Mouse (Mus musculus): ENCODE measurements around the gene Lif. TPM values are rescaled to one million over a fixed set of nuclear protein-coding genes. Genes with fewer than 3 reads are reported as not detected.

Lif gene
- total and polyA plus RNA-seq, 3 experiments, result 0.27 to 0.31 TPM; not detected in 1

DNA sequence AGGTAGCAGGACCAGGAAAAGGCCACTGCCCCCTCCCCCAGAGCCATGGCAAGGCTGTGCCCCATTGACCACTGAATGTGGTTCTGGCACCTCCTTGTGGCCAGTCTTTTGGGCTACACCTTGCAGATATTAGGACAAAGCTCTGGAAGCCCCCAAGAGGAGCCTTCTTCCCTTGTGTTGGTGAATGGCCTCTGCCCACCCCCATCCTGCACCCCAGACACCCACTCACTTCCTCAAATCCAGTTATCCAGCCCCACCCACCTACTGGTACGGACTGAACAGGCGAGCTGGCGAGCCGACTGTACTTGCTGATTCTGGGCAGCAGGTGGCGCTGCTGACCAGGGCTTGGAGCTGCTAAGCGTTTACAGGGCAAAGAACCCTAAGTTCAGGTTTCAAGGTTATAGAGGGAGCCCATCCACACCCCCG lies 1.3 kb downstream of the Lif start (continued):
- no peak for TF ChIP-seq ZKSCAN1 (IDR thresholded peaks at IDR 0.05; ENCODE audit: low read depth, low read length)
- TF ChIP-seq ZNF384 (IDR thresholded peaks at IDR 0.05; ENCODE audit: low read depth, low read length), result 0 out of 2 replicates have a peak, but pooled peaks have one; percentile 51
- TF ChIP-seq USF2 (IDR thresholded peaks at IDR 0.05; ENCODE audit: borderline replicate concordance in 1 of 2, insufficient read depth in 1 of 2, low read depth in 1 of 2, low read length in 2 of 2), result no peak
- 0 out of 2 replicates have a peak, but pooled peaks have one; percentile 51 for TF ChIP-seq MYC (IDR thresholded peaks at IDR 0.05; ENCODE audit: low read depth, low read length)
- TF ChIP-seq POLR2AphosphoS5 (IDR thresholded peaks at IDR 0.05; ENCODE audit: borderline replicate concordance, low read depth, low read length), result no peak
- TF ChIP-seq NELFE (IDR thresholded peaks at IDR 0.05; ENCODE audit: low read depth, low read length), result no peak
- no peak for TF ChIP-seq ETS1 (IDR thresholded peaks at IDR 0.05; ENCODE audit: low read depth, low read length)
- no peak for TF ChIP-seq MAFK (IDR thresholded peaks at IDR 0.05; ENCODE audit: borderline replicate concordance, low read depth, low read length)
- no peak for TF ChIP-seq CHD2 (IDR thresholded peaks at IDR 0.05; ENCODE audit: low read length)
- peak; percentile 95 for TF ChIP-seq ZC3H11A (IDR thresholded peaks at IDR 0.05; ENCODE audit: low read depth, low read length)
- 0 out of 2 replicates have a peak, but pooled peaks have one; percentile 66 for TF ChIP-seq MAZ (IDR thresholded peaks at IDR 0.05; ENCODE audit: low read depth, low read length)
- TF ChIP-seq SIN3A (IDR thresholded peaks at IDR 0.05; ENCODE audit: low read length), result peak; percentile 84

DNA sequence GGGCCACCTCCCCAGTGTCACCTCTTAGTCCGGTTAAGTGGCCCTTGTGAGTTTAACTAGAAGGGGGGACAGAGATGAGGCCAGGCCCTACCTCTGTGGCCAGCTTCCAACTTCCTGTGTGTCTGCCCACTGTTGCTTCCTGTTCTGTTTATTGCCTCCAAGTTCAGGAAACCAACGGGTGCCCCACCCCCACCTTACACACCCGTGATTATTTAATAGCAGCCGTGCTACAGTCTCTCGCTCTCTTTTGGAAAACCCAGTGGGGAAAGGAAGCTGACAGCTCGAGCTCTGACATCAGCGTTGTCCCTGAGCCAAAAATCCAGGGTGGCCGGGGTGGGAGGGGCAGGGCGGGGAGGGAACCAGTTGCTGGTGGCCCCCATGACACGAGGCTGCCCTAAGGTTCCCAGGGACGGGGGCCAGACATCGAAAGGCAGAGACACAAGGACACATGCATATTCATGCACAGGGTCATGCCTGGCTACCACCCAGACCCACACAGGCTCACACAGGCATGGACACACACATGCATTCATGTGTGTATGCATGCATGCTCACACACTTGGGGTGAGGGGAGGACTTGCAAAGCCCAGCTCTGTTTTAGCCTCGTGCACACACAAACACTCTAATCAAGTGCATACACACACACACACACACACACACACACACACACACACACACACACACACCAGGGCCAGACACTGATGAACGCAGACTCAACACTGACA lies 3.3 kb downstream of the Lif start:
- Histone ChIP-seq H3K36me3 (ENCODE audit: control insufficient read depth in 1 of 2, insufficient read depth in 2 of 2, low read length in 2 of 2) (peaks cover 0 to 8% of the 10 kb centered on the region in 2 experiments; a peak in 2 of 4 replicates), H3K27me3 (ENCODE audit: control insufficient read depth in 1 of 2, insufficient read depth in 2 of 2, low read length in 2 of 2) (no peaks in the 10 kb centered on the region), H3K4me1 (ENCODE audit: control insufficient read depth in 1 of 2, insufficient read depth in 2 of 2, low read length in 2 of 2) (peaks cover 6 to 41% of the 10 kb centered on the region in 2 experiments), H3K9me3 (replicated peaks; ENCODE audit: insufficient read depth, low read length) (no peaks in the 10 kb centered on the region), H3K79me2 (ENCODE audit: control insufficient read depth, insufficient read depth, low read length, poor library complexity) (no peaks in the 10 kb centered on the region), H3K9ac (ENCODE audit: control insufficient read depth, low read depth, low read length, poor library complexity, severe bottlenecking) (peak overlapping the region; percentile 55), H3K27ac (ENCODE audit: control insufficient read depth, low read depth, low read length) (peak overlapping the region; percentile 20), H3K4me3 (ENCODE audit: control insufficient read depth in 1 of 2, insufficient read depth in 1 of 2, low read depth in 2 of 2, low read length in 2 of 2) (peak overlapping the region; percentile 48 to 53)
- peak; percentile 83 for DNase-seq (ENCODE audit: low read depth, low spot score)
- TF ChIP-seq NRF1 (IDR thresholded peaks at IDR 0.05; ENCODE audit: insufficient read depth, low read depth, low read length, poor library complexity, severe bottlenecking) (no peak), SMC3 (IDR thresholded peaks at IDR 0.05; ENCODE audit: low read depth, low read length) (no peak), POLR2A (IDR thresholded peaks at IDR 0.05; ENCODE audit: control insufficient read depth in 1 of 2, insufficient read depth in 1 of 2, low read depth in 1 of 2, low read length in 2 of 2, poor library complexity in 1 of 2) (no peak), ELF1 (IDR thresholded peaks at IDR 0.05; ENCODE audit: low read depth, low read length) (peak; percentile 50), MAZ (IDR thresholded peaks at IDR 0.05; ENCODE audit: low read depth, low read length) (peak; percentile 57), ZMIZ1 (IDR thresholded peaks at IDR 0.05; ENCODE audit: low read depth, low read length) (peak; percentile 75; the same call in 1 of the 2 replicates), MAX (IDR thresholded peaks at IDR 0.05; ENCODE audit: low read length) (no peak; the same call in none of the 2 replicates), MEF2A (IDR thresholded peaks at IDR 0.05; ENCODE audit: extremely low read depth, insufficient replicate concordance, low read depth, low read length, poor library complexity, severe bottlenecking) (0 out of 2 replicates have a peak, but pooled peaks have one; percentile 44), SIN3A (IDR thresholded peaks at IDR 0.05; ENCODE audit: low read length) (0 out of 2 replicates have a peak, but pooled peaks have one; percentile 32), ETS1 (IDR thresholded peaks at IDR 0.05; ENCODE audit: low read depth, low read length) (peak; percentile 38; the same call in 1 of the 2 replicates), ZC3H11A (IDR thresholded peaks at IDR 0.05; ENCODE audit: low read depth, low read length) (no peak), USF2 (IDR thresholded peaks at IDR 0.05; ENCODE audit: borderline replicate concordance in 1 of 2, insufficient read depth in 1 of 2, low read depth in 1 of 2, low read length in 2 of 2) (no peak), NELFE (IDR thresholded peaks at IDR 0.05; ENCODE audit: low read depth, low read length) (peak; percentile 44; the same call in 1 of the 2 replicates), CHD1 (IDR thresholded peaks at IDR 0.05; ENCODE audit: low read depth, low read length) (0 out of 2 replicates have a peak, but pooled peaks have one; percentile 59), HCFC1 (IDR thresholded peaks at IDR 0.05; ENCODE audit: low read depth, low read length) (no peak; the same call in 1 of the 2 replicates), TCF12 (IDR thresholded peaks at IDR 0.05; ENCODE audit: low read depth, low read length) (no peak), GATA1 (IDR thresholded peaks at IDR 0.05; ENCODE audit: low read depth, low read length) (no peak), RCOR1 (IDR thresholded peaks at IDR 0.05; ENCODE audit: low read depth, low read length) (no peak), TBP (IDR thresholded peaks at IDR 0.05; ENCODE audit: low read depth, low read length) (no peak), ZKSCAN1 (IDR thresholded peaks at IDR 0.05; ENCODE audit: low read depth, low read length) (no peak), JUND (IDR thresholded peaks at IDR 0.05; ENCODE audit: low read depth, low read length) (no peak), E2F4 (IDR thresholded peaks at IDR 0.05; ENCODE audit: borderline replicate concordance, low read depth, low read length) (no peak), GABPA (IDR thresholded peaks at IDR 0.05; ENCODE audit: low read depth, low read length) (no peak), TAL1 (IDR thresholded peaks at IDR 0.05; ENCODE audit: low read length) (no peak), UBTF (IDR thresholded peaks at IDR 0.05; ENCODE audit: borderline replicate concordance, insufficient read depth, low read depth, low read length) (no peak), MAFK (IDR thresholded peaks at IDR 0.05; ENCODE audit: borderline replicate concordance, low read depth, low read length) (no peak), CHD2 (IDR thresholded peaks at IDR 0.05; ENCODE audit: low read length) (peak; percentile 19; the same call in 1 of the 2 replicates)

Measured in MEL (cell line).